In the genomic region with DNA sequence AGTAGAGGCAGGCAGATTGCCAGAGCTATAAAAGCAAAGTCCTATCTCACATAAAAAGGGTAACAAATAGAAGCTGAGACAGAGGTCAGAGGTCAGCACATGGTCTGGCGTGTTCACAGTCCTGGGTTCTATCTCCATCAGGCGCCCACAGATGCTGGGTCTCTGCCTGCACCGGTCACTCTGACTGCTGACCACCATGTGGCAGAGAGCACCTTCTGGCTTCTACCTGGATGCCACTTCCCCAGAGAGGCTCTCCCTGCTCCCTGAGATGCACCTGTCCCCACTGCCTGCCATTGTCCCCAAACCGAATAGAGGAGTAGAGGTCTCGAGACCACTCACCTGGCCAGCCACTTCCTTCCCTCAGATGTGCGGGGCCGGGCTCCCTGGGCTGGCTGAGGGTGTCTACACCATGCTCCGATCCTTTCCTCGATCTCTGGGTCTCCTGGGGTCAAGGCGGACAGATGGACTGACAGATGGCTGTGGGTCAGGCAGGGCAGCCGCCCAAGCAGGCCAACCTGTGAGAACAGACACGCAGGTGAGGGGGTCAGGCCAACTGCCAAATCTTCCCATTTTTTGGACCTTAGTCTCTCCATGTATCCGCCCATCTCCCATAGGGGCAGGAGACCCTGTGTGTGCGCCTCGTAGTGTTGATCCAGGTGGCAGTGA, we compare ENCODE assay signal across 23 mouse cellular contexts. TPM values are rescaled to one million over a fixed set of nuclear protein-coding genes. Genes with fewer than 3 reads are reported as not detected.
A peak's percentile ranks its signal among the peaks of the same experiment; 100 is the strongest.
DNase-seq lines count a peak whose midpoint lies in the region; TF ChIP-seq lines count a peak whose summit lies in the region.
"Had no signal": no experiment of that assay in that cellular context is flagged by ENCODE, and none has a peak within 500 bp of the region (broad histone marks: within the 10 kb centered on the region; RNA-seq: fewer than 3 reads in every experiment).

No protein-coding gene starts in this region.

- no peaks in the 10 kb centered on the region for H3K27me3 ChIP-seq in E14TG2a.4 (ENCODE audit: insufficient read depth, low read length)
- H3K27me3 ChIP-seq: embryonic facial prominence, embryonic 15.5 days; heart, embryonic 12.5 days; hindbrain, embryonic 12.5 days; kidney, embryonic 15.5 days; liver, embryonic 15.5 days; lung, embryonic 15.5 days had no signal

- no peak overlapping the region for H3K4me3 ChIP-seq in gastrocnemius, adult 2 months
- H3K4me3 ChIP-seq in E14TG2a.4 (replicated peaks; ENCODE audit: low read length): peak overlapping the region; percentile 37
- H3K4me3 ChIP-seq: embryonic facial prominence, embryonic 15.5 days; heart, embryonic 12.5 days; hindbrain, embryonic 12.5 days; kidney, embryonic 15.5 days; liver, embryonic 15.5 days; lung, embryonic 15.5 days; midbrain, embryonic 10.5 days had no signal

- H3K27ac ChIP-seq in gastrocnemius, adult 2 months: no peak overlapping the region
- H3K27ac ChIP-seq: embryonic facial prominence, embryonic 15.5 days; hindbrain, embryonic 12.5 days; kidney, embryonic 15.5 days; liver, embryonic 15.5 days; lung, embryonic 15.5 days; midbrain, embryonic 10.5 days; stomach, postnatal 0 days had no signal

- peaks cover 94% of the 10 kb centered on the region for H3K4me1 ChIP-seq in E14TG2a.4 (replicated peaks; ENCODE audit: low read depth, low read length)
- H3K4me1 ChIP-seq: embryonic facial prominence, embryonic 15.5 days; hindbrain, embryonic 12.5 days had no signal

- H3K36me3 ChIP-seq in E14TG2a.4 (ENCODE audit: insufficient read depth, low read length): peaks cover 56% of the 10 kb centered on the region
- H3K36me3 ChIP-seq: hindbrain, embryonic 12.5 days; midbrain, embryonic 10.5 days had no signal

- peak; percentile 7 for DNase-seq in gastrocnemius, adult 2 months
- DNase-seq in gastrocnemius, adult 18-20 months (ENCODE audit: low spot score): no peak
- DNase-seq in cerebellum, adult 11-12 months: peak; percentile 92
- DNase-seq in cerebellum, postnatal 10 days: peak; percentile 93 to 94
- no peak for DNase-seq in ovary, adult 18-20 months (ENCODE audit: low spot score)
- DNase-seq in kidney, postnatal 36 days: no peak
- DNase-seq: adrenal gland, adult 2 months; gastrocnemius, postnatal 10 days; heart, postnatal 10 days; layer of hippocampus, adult 9-11 months; lung, postnatal 36 days had no signal

- TF ChIP-seq CTCF in gastrocnemius, adult 2 months (IDR thresholded peaks at IDR 0.05): no peak
- TF ChIP-seq CTCF in E14TG2a.4 (conservative IDR thresholded peaks at IDR 0.05; ENCODE audit: low read length): no peak

- intact Hi-C loops in gastrocnemius, adult 2 months (cut with DNase I): no loop called here

- H3K9me3 ChIP-seq in E14TG2a.4 (ENCODE audit: low read length): no peaks in the 10 kb centered on the region
- H3K9me3 ChIP-seq: embryonic facial prominence, embryonic 15.5 days; G1E; heart, embryonic 12.5 days; hindbrain, embryonic 12.5 days; kidney, embryonic 15.5 days; liver, embryonic 15.5 days; lung, embryonic 15.5 days; midbrain, embryonic 10.5 days had no signal

RNA-seq across cellular contexts. Expression of gene Rhbdf2, which starts 16.7 kb away (rescaled TPM):
- total RNA-seq in gastrocnemius, adult 2 months (2021): 10 to 100 TPM; 11.6 to 14.4 TPM
- 10 to 100 TPM; 11.2 to 11.9 TPM for total RNA-seq in gastrocnemius, adult 18-20 months (2021)

RNA-seq across cellular contexts. Expression of gene Aanat, which starts 23.9 kb away (rescaled TPM):
- not detected for total RNA-seq in gastrocnemius, adult 2 months (2021)
- not detected for total RNA-seq in gastrocnemius, adult 18-20 months (2021)
- total RNA-seq: adrenal gland, adult 2 months; G1E; gastrocnemius, postnatal 10 days; granulocyte monocyte progenitor cell, adult 5-6 weeks; heart, postnatal 10 days had no signal

RNA-seq across cellular contexts. Expression of gene Ube2o, which starts 28.9 kb away (rescaled TPM):
- total RNA-seq in gastrocnemius, adult 2 months (2021): 10 to 100 TPM; 19.4 to 22.9 TPM
- 10 to 100 TPM; 22.9 to 25.2 TPM for total RNA-seq in gastrocnemius, adult 18-20 months (2021)

RNA-seq across cellular contexts. Expression of gene Prcd, which starts 43.2 kb away (rescaled TPM):
- 1 to 10 TPM in 1 of 2 experiments, not detected in 1; 1.0 TPM for total RNA-seq in gastrocnemius, adult 2 months (2021)
- total RNA-seq in gastrocnemius, adult 18-20 months (2021): under 1 TPM; 0.34 to 0.50 TPM
- total RNA-seq: granulocyte monocyte progenitor cell, adult 5-6 weeks; midbrain, postnatal 0 days had no signal

RNA-seq across cellular contexts. Expression of gene Cygb, which starts 44.0 kb away (rescaled TPM):
- 10 to 100 TPM in 1 of 2 experiments, 1 to 10 TPM in 1; 9.6 to 14.7 TPM for total RNA-seq in gastrocnemius, adult 2 months (2021)
- 10 to 100 TPM; 10.5 to 15.0 TPM for total RNA-seq in gastrocnemius, adult 18-20 months (2021)
- total RNA-seq: G1E; granulocyte monocyte progenitor cell, adult 5-6 weeks had no signal

Comparison
In these comparisons a context has a peak if more than half of its experiments do, and no peak if none do; other contexts are left out.
1. DNase-seq: peak in gastrocnemius, adult 2 months (single experiment), cerebellum, adult 11-12 months (single experiment) and cerebellum, postnatal 10 days (2 of 2); none in gastrocnemius, adult 18-20 months (single experiment), ovary, adult 18-20 months (single experiment) and kidney, postnatal 36 days (0 of 2).